Mouse (Mus musculus): ENCODE results near the gene Car2.

GRCm38 (mm10) chr3:14871386-14871785 lies 14.7 kb upstream of the Car2 start:
- TF ChIP-seq POLR2A (IDR thresholded peaks at IDR 0.05; ENCODE audit: extremely low read depth, insufficient read depth, low read length) (no peak), CTCF (IDR thresholded peaks at IDR 0.05; ENCODE audit: extremely low read depth, insufficient read depth, low read length) (no peak)

All from cortical plate, adult 2 months (tissue).